Mouse (Mus musculus) ES-E14 (cell line): ENCODE measurements around the gene Heatr3.

Experiments
- CHD2 ChIP-seq: IDR thresholded peaks from 2 replicates; pipeline ENCODE4 v1.6.1; 2014; ENCODE audit warnings: mild to moderate bottlenecking, low read depth, low read length, inconsistent platforms
- MAFK ChIP-seq: IDR thresholded peaks from 2 replicates; pipeline ENCODE4 v1.6.1; 2014; ENCODE audit warnings: mild to moderate bottlenecking, low read depth, low read length, inconsistent platforms; ENCODE audit not compliant: insufficient read depth
- ZC3H11A ChIP-seq: IDR thresholded peaks from 2 replicates; pipeline ENCODE4 v1.6.1; 2012; ENCODE audit warnings: low read depth, mild to moderate bottlenecking, inconsistent platforms, low read length, borderline replicate concordance

DNA sequence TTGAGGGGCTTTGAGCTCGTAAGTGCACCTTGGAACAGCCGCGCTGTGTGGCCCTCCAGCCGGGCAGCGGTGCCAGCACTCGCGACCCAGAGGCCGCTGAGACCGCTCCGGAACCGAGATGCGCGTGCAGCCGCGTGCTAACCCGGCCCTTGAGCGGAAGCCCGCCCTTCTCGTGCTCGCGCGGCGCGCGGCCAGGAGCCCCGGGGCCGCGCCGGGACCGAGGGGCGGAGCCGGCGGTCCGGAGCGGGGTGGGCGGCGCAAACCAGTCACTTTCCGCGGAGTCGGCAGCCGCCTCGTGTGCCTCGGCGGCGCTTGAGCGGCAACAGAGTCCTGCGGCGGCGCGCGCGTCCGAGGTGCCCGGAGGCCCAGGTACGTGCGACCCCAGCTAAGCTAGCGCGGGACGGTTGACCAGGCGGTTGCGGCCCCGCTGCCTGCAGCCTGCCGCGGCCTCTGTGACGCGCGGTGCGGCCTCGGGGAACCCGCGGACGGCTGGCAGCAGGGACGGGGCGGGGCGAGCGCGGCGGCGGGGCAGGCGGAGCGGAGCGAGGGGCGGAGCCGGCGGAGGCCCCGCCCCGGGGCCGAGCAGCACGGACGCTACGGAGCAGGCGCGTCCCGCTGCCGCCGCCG is 61.4 kb downstream of the Heatr3 start, which contains the start of gene Tent4b:
- TF ChIP-seq ZC3H11A: no peak
- TF ChIP-seq MAFK: no peak
- no peak for TF ChIP-seq CHD2
